Mouse (Mus musculus) MEL (cell line): Measurements from ENCODE around the gene Srgap3. TPM values are rescaled to one million over a fixed set of nuclear protein-coding genes. Genes with fewer than 3 reads are reported as not detected.
A peak's percentile ranks its signal among the peaks of the same experiment; 100 is the strongest.

Source experiments
- DNase-seq: peaks from one replicate; pipeline ENCODE4 v3.0.0; 2011; ENCODE audit warnings: low read depth, low spot score
- H3K27ac ChIP-seq: 2 replicates; pipeline ENCODE4 v1.5.1; 2012; ENCODE audit warnings: low read depth, mild to moderate bottlenecking, control low read depth, low read length, moderate library complexity; ENCODE audit not compliant: control insufficient read depth
- H3K27me3 ChIP-seq, 2 experiments: fragments of 150-350 bp in 1 of 2; sonication (generic) in 1 of 2; 2 replicates each; pipeline ENCODE4 v1.6.1; 2012; ENCODE audit warnings: low read length in 2 of 2, mild to moderate bottlenecking in 2 of 2, improper control_type of control experiment in 1 of 2, moderate library complexity in 1 of 2; ENCODE audit not compliant: insufficient read depth in 2 of 2, control insufficient read depth in 1 of 2
- H3K36me3 ChIP-seq, 2 experiments: 2 replicates each; pipeline ENCODE4 v1.6.1; 2012 to 2014; ENCODE audit warnings: low read length in 2 of 2, improper control_type of control experiment in 1 of 2, inconsistent platforms in 1 of 2, mild to moderate bottlenecking in 1 of 2; ENCODE audit not compliant: insufficient read depth in 2 of 2, control insufficient read depth in 1 of 2
- H3K4me1 ChIP-seq, 2 experiments: fragments of 150-350 bp in 1 of 2; sonication (generic) in 1 of 2; 2 replicates each; pipeline ENCODE4 v1.6.1; 2012; ENCODE audit warnings: low read length in 2 of 2, improper control_type of control experiment in 1 of 2, mild to moderate bottlenecking in 1 of 2; ENCODE audit not compliant: insufficient read depth in 2 of 2, control insufficient read depth in 1 of 2
- H3K4me3 ChIP-seq, 2 experiments: fragments of 150-350 bp in 1 of 2; sonication (generic) in 1 of 2; 2 replicates each; pipeline ENCODE4 v1.5.1; 2012; ENCODE audit warnings: low read depth in 2 of 2, low read length in 2 of 2, mild to moderate bottlenecking in 2 of 2, moderate library complexity in 2 of 2, control low read depth in 1 of 2, improper control_type of control experiment in 1 of 2; ENCODE audit not compliant: control insufficient read depth in 1 of 2, insufficient read depth in 1 of 2
- H3K79me2 ChIP-seq: 2 replicates; pipeline ENCODE4 v1.6.1; 2012; ENCODE audit warnings: mild to moderate bottlenecking, low read length, moderate library complexity; ENCODE audit not compliant: control insufficient read depth, poor library complexity, insufficient read depth
- H3K9ac ChIP-seq: 2 replicates; pipeline ENCODE4 v1.6.1; 2012; ENCODE audit warnings: low read depth, mild to moderate bottlenecking, control low read depth, low read length, moderate library complexity; ENCODE audit not compliant: control insufficient read depth, poor library complexity, severe bottlenecking
- H3K9me3 ChIP-seq: fragments of 150-350 bp; sonication (generic); replicated peaks from 2 replicates; pipeline ENCODE4 v1.6.1; 2012; ENCODE audit warnings: mild to moderate bottlenecking, low read length, improper control_type of control experiment, moderate library complexity; ENCODE audit not compliant: insufficient read depth
- CHD1 ChIP-seq: IDR thresholded peaks from 2 replicates; pipeline ENCODE4 v1.6.1; 2012; ENCODE audit warnings: low read depth, mild to moderate bottlenecking, inconsistent platforms, low read length, improper control_type of control experiment
- CHD2 ChIP-seq: IDR thresholded peaks from 2 replicates; pipeline ENCODE4 v1.6.1; 2011; ENCODE audit warnings: low read length, improper control_type of control experiment
- CTCF ChIP-seq, 3 experiments: IDR thresholded peaks in 2 of 3; conservative IDR thresholded peaks in 1 of 3; 2 replicates each; pipeline ENCODE4 v1.5.1; 2011 to 2012; ENCODE audit warnings: low read length in 3 of 3, low read depth in 2 of 3, mild to moderate bottlenecking in 2 of 3, improper control_type of control experiment in 1 of 3, inconsistent platforms in 1 of 3, mixed read lengths in 1 of 3, moderate library complexity in 1 of 3; ENCODE audit not compliant: control insufficient read depth in 1 of 3, insufficient read depth in 1 of 3, poor library complexity in 1 of 3, severe bottlenecking in 1 of 3
- ELF1 ChIP-seq: IDR thresholded peaks from 2 replicates; pipeline ENCODE4 v1.6.1; 2014; ENCODE audit warnings: low read depth, mild to moderate bottlenecking, inconsistent platforms, low read length, improper control_type of control experiment, moderate library complexity
- GABPA ChIP-seq: IDR thresholded peaks from 2 replicates; pipeline ENCODE4 v1.6.1; 2012; ENCODE audit warnings: low read depth, mild to moderate bottlenecking, inconsistent platforms, low read length, improper control_type of control experiment, moderate library complexity
- GATA1 ChIP-seq: IDR thresholded peaks from 2 replicates; pipeline ENCODE4 v1.6.1; 2011; ENCODE audit warnings: low read depth, low read length, improper control_type of control experiment
- HCFC1 ChIP-seq: IDR thresholded peaks from 2 replicates; pipeline ENCODE4 v1.6.1; 2012; ENCODE audit warnings: low read depth, mild to moderate bottlenecking, inconsistent platforms, low read length, improper control_type of control experiment, moderate library complexity
- KAT2A ChIP-seq: conservative IDR thresholded peaks from 2 replicates; pipeline ENCODE4 v1.6.1; 2012; ENCODE audit warnings: low read depth, low read length, improper control_type of control experiment, inconsistent platforms
- MEF2A ChIP-seq: IDR thresholded peaks from 2 replicates; pipeline ENCODE4 v1.6.1; 2014; ENCODE audit warnings: low read depth, mild to moderate bottlenecking, inconsistent platforms, low read length, improper control_type of control experiment; ENCODE audit not compliant: poor library complexity, insufficient replicate concordance, severe bottlenecking; ENCODE audit errors: extremely low read depth
- MXI1 ChIP-seq: IDR thresholded peaks from 2 replicates; pipeline ENCODE4 v1.6.1; 2011; ENCODE audit warnings: mild to moderate bottlenecking, low read depth, low read length, improper control_type of control experiment
- MYB ChIP-seq: IDR thresholded peaks from 2 replicates; pipeline ENCODE4 v1.6.1; 2011; ENCODE audit warnings: mild to moderate bottlenecking, low read depth, low read length, improper control_type of control experiment
- MYC ChIP-seq: IDR thresholded peaks from 2 replicates; pipeline ENCODE4 v1.6.1; 2011; ENCODE audit warnings: low read depth, mild to moderate bottlenecking, low read length, improper control_type of control experiment, moderate library complexity
- NELFE ChIP-seq: IDR thresholded peaks from 2 replicates; pipeline ENCODE4 v1.6.1; 2011; ENCODE audit warnings: low read depth, low read length, improper control_type of control experiment
- POLR2AphosphoS5 ChIP-seq: IDR thresholded peaks from 2 replicates; pipeline ENCODE4 v1.6.1; 2012; ENCODE audit warnings: low read depth, borderline replicate concordance, mild to moderate bottlenecking, inconsistent platforms, low read length, moderate library complexity, mixed read lengths
- RAD21 ChIP-seq: IDR thresholded peaks from 2 replicates; pipeline ENCODE4 v1.6.1; 2011; ENCODE audit warnings: mild to moderate bottlenecking, low read depth, low read length, improper control_type of control experiment
- RCOR1 ChIP-seq: IDR thresholded peaks from 2 replicates; pipeline ENCODE4 v1.6.1; 2012; ENCODE audit warnings: low read depth, mild to moderate bottlenecking, inconsistent platforms, low read length, improper control_type of control experiment
- SIN3A ChIP-seq: IDR thresholded peaks from 2 replicates; pipeline ENCODE4 v1.6.1; 2012; ENCODE audit warnings: low read length, improper control_type of control experiment, inconsistent platforms
- SMC3 ChIP-seq: IDR thresholded peaks from 2 replicates; pipeline ENCODE4 v1.6.1; 2011; ENCODE audit warnings: low read depth, low read length, improper control_type of control experiment
- TCF12 ChIP-seq: IDR thresholded peaks from 2 replicates; pipeline ENCODE4 v1.6.1; 2014; ENCODE audit warnings: low read depth, mild to moderate bottlenecking, inconsistent platforms, low read length, improper control_type of control experiment, moderate library complexity
- UBTF ChIP-seq: IDR thresholded peaks from 2 replicates; pipeline ENCODE4 v1.6.1; 2012; ENCODE audit warnings: low read depth, mild to moderate bottlenecking, inconsistent platforms, low read length, improper control_type of control experiment, moderate library complexity, borderline replicate concordance; ENCODE audit not compliant: insufficient read depth
- USF1 ChIP-seq: IDR thresholded peaks from 2 replicates; pipeline ENCODE4 v1.6.1; 2014; ENCODE audit warnings: low read depth, mild to moderate bottlenecking, inconsistent platforms, low read length, improper control_type of control experiment, moderate library complexity
- USF2 ChIP-seq, 2 experiments: IDR thresholded peaks; 2 replicates each; pipeline ENCODE4 v1.6.1; 2011 to 2012; ENCODE audit warnings: improper control_type of control experiment in 2 of 2, low read length in 2 of 2, borderline replicate concordance in 1 of 2, inconsistent platforms in 1 of 2, low read depth in 1 of 2, mild to moderate bottlenecking in 1 of 2; ENCODE audit not compliant: insufficient read depth in 1 of 2
- ZC3H11A ChIP-seq: IDR thresholded peaks from 2 replicates; pipeline ENCODE4 v1.6.1; 2012; ENCODE audit warnings: low read depth, mild to moderate bottlenecking, inconsistent platforms, low read length, improper control_type of control experiment
- ZNF384 ChIP-seq: IDR thresholded peaks from 2 replicates; pipeline ENCODE4 v1.6.1; 2012; ENCODE audit warnings: low read depth, mild to moderate bottlenecking, inconsistent platforms, low read length, improper control_type of control experiment
- polyA plus RNA-seq, 2 experiments: library from polyadenylated mRNA; stranded (reverse) in 1 of 2; unstranded in 1 of 2; fragments of >175 nt in 1 of 2; fragments of >200 nt in 1 of 2; gene quantifications; 2 replicates each; pipeline versions ENCODE4 v1.2.1 to v1.2.4; 2012; ENCODE audit warnings: low replicate concordance in 2 of 2, low read depth in 1 of 2; ENCODE audit not compliant: insufficient read length in 2 of 2, insufficient read depth in 1 of 2, missing spikeins in 1 of 2
- total RNA-seq: library from RNA; depleted of rRNA; stranded (reverse); fragments of 300-350 nt; gene quantifications from 2 replicates; pipeline ENCODE4 v1.2.3, GENCODE M21; 2012

Gene Srgap3
- total and polyA plus RNA-seq, 3 experiments = 0.31 to 0.75 TPM; not detected in 1

DNA sequence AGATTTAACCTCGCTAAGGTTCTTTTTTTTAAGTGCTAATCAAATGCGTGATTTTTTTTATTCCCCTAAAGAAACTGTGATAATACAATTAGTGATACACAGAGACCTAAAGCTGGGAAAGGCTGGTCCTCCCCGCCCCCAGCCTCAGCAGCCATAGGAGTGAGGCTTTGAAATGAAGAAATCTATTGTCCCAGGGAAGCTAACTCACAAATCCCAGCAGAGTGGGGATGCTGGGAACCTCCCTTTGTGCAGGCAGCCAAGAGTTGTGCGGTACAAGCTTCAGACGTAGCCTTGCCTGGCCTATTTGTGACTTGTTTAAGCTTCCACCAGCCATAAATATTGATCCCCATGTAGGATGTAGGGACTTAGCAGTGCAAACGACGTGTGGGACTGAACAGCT lies 43.8 kb downstream of the Srgap3 start:
- H3K9me3 ChIP-seq = no peaks in the 10 kb centered on the region
- no peaks in the 10 kb centered on the region for H3K36me3 ChIP-seq
- no peaks in the 10 kb centered on the region for H3K79me2 ChIP-seq
- H3K4me1 ChIP-seq = no peaks in the 10 kb centered on the region
- no peak for DNase-seq
- H3K9ac ChIP-seq = no peak overlapping the region
- no peak overlapping the region for H3K4me3 ChIP-seq
- no peak for TF ChIP-seq UBTF
- TF ChIP-seq SMC3 = no peak
- no peak for TF ChIP-seq ZC3H11A
- no peak for TF ChIP-seq RCOR1
- TF ChIP-seq USF2 (IDR thresholded peaks at IDR 0.05; ENCODE audit: borderline replicate concordance in 1 of 2, insufficient read depth in 1 of 2, low read depth in 1 of 2, low read length in 2 of 2) = no peak
- TF ChIP-seq CHD1 = no peak
- TF ChIP-seq ELF1 = no peak
- no peak for TF ChIP-seq MEF2A
- TF ChIP-seq RAD21 = no peak
- no peak for TF ChIP-seq MXI1
- no peak for TF ChIP-seq NELFE
- TF ChIP-seq MYC = no peak
- no peak for TF ChIP-seq SIN3A
- TF ChIP-seq MYB = no peak
- TF ChIP-seq HCFC1 = no peak
- no peak for TF ChIP-seq CHD2
- TF ChIP-seq GABPA = no peak
- TF ChIP-seq CTCF (IDR thresholded peaks at IDR 0.05 in 2 of 3, conservative IDR thresholded peaks at IDR 0.05 in 1 of 3; ENCODE audit: control insufficient read depth in 1 of 3, insufficient read depth in 1 of 3, low read depth in 2 of 3, low read length in 3 of 3, poor library complexity in 1 of 3, severe bottlenecking in 1 of 3) = no peak
- TF ChIP-seq KAT2A = no peak
- TF ChIP-seq GATA1 = no peak
- H3K27ac ChIP-seq = no peak overlapping the region
- H3K27me3 ChIP-seq = no peaks in the 10 kb centered on the region

DNA sequence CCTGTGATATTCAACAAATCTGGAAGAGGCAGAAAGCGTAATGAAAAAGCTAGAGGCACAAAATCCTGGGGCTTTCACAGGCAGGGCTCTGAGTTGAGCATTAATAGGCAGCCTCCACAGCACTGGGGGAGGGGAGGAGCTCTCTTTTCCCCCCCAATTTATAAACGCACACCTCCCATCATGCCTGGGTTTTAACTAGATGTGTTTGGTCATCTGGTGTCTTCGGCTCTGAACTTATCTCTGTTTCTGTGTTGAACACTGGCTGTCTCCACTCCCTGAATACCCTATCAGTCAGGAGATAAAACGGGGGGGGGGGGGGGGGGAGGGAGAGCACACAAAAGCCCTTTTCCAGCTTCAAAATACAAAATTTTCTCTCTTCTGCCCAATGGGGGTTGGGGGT lies 44.3 kb downstream of the Srgap3 start:
- no peak overlapping the region for H3K9ac ChIP-seq
- no peak for TF ChIP-seq ZNF384
- no peak for TF ChIP-seq POLR2AphosphoS5
- TF ChIP-seq MYB = no peak
- no peak for TF ChIP-seq TCF12
- no peak for TF ChIP-seq USF1
- no peak for TF ChIP-seq CTCF (IDR thresholded peaks at IDR 0.05 in 2 of 3, conservative IDR thresholded peaks at IDR 0.05 in 1 of 3; ENCODE audit: control insufficient read depth in 1 of 3, insufficient read depth in 1 of 3, low read depth in 2 of 3, low read length in 3 of 3, poor library complexity in 1 of 3, severe bottlenecking in 1 of 3)
- TF ChIP-seq MYC = no peak
- TF ChIP-seq GABPA = no peak
- TF ChIP-seq CHD2 = no peak
- TF ChIP-seq UBTF = no peak
- no peaks in the 10 kb centered on the region for H3K79me2 ChIP-seq
- peak; percentile 3 for DNase-seq
- no peaks in the 10 kb centered on the region for H3K9me3 ChIP-seq
- no peaks in the 10 kb centered on the region for H3K27me3 ChIP-seq
- no peaks in the 10 kb centered on the region for H3K36me3 ChIP-seq
- no peak overlapping the region for H3K4me3 ChIP-seq
- no peaks in the 10 kb centered on the region for H3K4me1 ChIP-seq
- H3K27ac ChIP-seq = no peak overlapping the region
